Mouse (Mus musculus) small intestine, adult 2 months (tissue): ENCODE measurements around the gene Wipf1. TPM values are rescaled to one million over a fixed set of nuclear protein-coding genes. Genes with fewer than 3 reads are reported as not detected.

ENCODE experiments used
- H3K27ac ChIP-seq: fragments of 200-500 bp; 2 replicates; pipeline ENCODE4 v1.5.1; 2012; ENCODE audit warnings: low read depth, low read length, control low read depth, inconsistent platforms; ENCODE audit not compliant: insufficient read depth
- H3K27me3 ChIP-seq: fragments of 200-500 bp; 2 replicates; pipeline ENCODE4 v1.6.1; 2012; ENCODE audit warnings: mild to moderate bottlenecking, moderate library complexity, low read length, inconsistent platforms; ENCODE audit not compliant: control insufficient read depth, insufficient read depth
- H3K36me3 ChIP-seq: fragments of 200-500 bp; 2 replicates; pipeline ENCODE4 v1.6.1; 2012; ENCODE audit warnings: mild to moderate bottlenecking, low read length, control low read depth, inconsistent platforms; ENCODE audit not compliant: control insufficient read depth, insufficient read depth
- H3K4me1 ChIP-seq: fragments of 200-500 bp; 2 replicates; pipeline ENCODE4 v1.6.1; 2012; ENCODE audit warnings: low read length, inconsistent platforms, mixed read lengths; ENCODE audit not compliant: control insufficient read depth, insufficient read depth, insufficient read length
- H3K4me3 ChIP-seq: fragments of 200-500 bp; 2 replicates; pipeline ENCODE4 v1.5.1; 2012; ENCODE audit warnings: low read depth, mild to moderate bottlenecking, control low read depth, inconsistent platforms, low read length, moderate library complexity
- CTCF ChIP-seq: fragments of 200-500 bp; IDR thresholded peaks from 2 replicates; pipeline ENCODE4 v1.5.1; 2012; ENCODE audit warnings: low read depth, mild to moderate bottlenecking, control low read depth, inconsistent platforms, low read length, moderate library complexity, mixed read lengths; ENCODE audit not compliant: insufficient replicate concordance, insufficient read length; ENCODE audit errors: extremely low read depth
- POLR2A ChIP-seq: fragments of 200-500 bp; IDR thresholded peaks from 2 replicates; pipeline ENCODE4 v1.6.1; 2012; ENCODE audit warnings: low read depth, mild to moderate bottlenecking, control low read depth, inconsistent platforms, low read length, moderate library complexity
- whole genome bisulfite sequencing: fragments of 180-500 bp; shearing (Covaris S2); methylation state at CpG from one replicate; pipeline ENCODE4 v1.1.7; 2018; 5-methylcytosine and 5-hydroxymethylcytosine counted together
- polyA plus RNA-seq: library from polyadenylated mRNA; depleted of rRNA; stranded (reverse); fragments of >200 nt; gene quantifications from 2 replicates; pipeline ENCODE4 v1.2.3, GENCODE M21; 2012

Gene Wipf1
- polyA plus RNA-seq, 1 experiment: 18.9 TPM

- 50% methylated on average over 4 of the region's 4 CpGs for WGBS
- Histone ChIP-seq H3K27me3 (no peaks in the 10 kb centered on the region), H3K36me3 (no peaks in the 10 kb centered on the region), H3K27ac (peak overlapping the region; percentile 25), H3K4me3 (no peak overlapping the region), H3K4me1 (peaks cover 22% of the 10 kb centered on the region; the same call in 1 of the 2 replicates)
- TF ChIP-seq CTCF (no peak), POLR2A (no peak)
These were observed 33.2 kb downstream of the Wipf1 start for GRCm38 (mm10) chr2:73496329-73496685.

- Histone ChIP-seq H3K27ac (peak overlapping the region; percentile 25), H3K4me1 (peaks cover 19% of the 10 kb centered on the region; the same call in 1 of the 2 replicates), H3K36me3 (no peaks in the 10 kb centered on the region), H3K4me3 (no peak overlapping the region), H3K27me3 (no peaks in the 10 kb centered on the region)
- TF ChIP-seq CTCF (no peak), POLR2A (no peak)
- 15% methylated on average over 16 of the region's 16 CpGs for WGBS
These were observed 33.8 kb downstream of the Wipf1 start for GRCm38 (mm10) chr2:73495617-73496328.

DNA sequence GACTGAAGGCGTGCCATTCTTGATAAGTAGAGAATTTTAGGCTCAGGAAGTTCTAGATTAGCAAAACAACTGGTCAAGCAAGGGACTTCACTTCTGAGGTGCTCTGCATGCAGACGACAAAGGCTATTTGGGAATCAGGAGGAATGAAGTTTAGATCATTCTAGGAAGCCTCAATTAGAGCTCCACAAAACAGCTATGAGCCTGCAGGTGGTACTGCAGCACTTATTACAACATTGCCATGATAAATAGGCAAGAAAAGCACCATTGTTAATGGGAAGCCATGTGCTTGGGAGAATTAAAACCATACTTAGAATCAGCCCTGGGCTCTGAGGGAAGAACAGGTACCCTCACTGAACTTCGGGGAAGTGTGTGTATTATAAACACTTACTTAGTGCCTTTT lies 36.0 kb downstream of the Wipf1 start:
- TF ChIP-seq CTCF (no peak), POLR2A (no peak)
- 80% methylated on average over 3 of the region's 3 CpGs for WGBS
- Histone ChIP-seq H3K36me3 (no peaks in the 10 kb centered on the region), H3K4me3 (no peak overlapping the region), H3K4me1 (peaks cover 18% of the 10 kb centered on the region; the same call in 1 of the 2 replicates), H3K27ac (no peak overlapping the region), H3K27me3 (no peaks in the 10 kb centered on the region)

GRCm38 (mm10) chr2:73491442-73492241 lies 37.9 kb downstream of the Wipf1 start:
- TF ChIP-seq POLR2A (no peak), CTCF (peak; percentile 77; the same call in 1 of the 2 replicates)
- WGBS: 21% methylated on average over 9 of the region's 9 CpGs
- Histone ChIP-seq H3K27ac (no peak overlapping the region), H3K36me3 (peaks cover under 1% of the 10 kb centered on the region; the same call in 1 of the 2 replicates), H3K4me1 (peaks cover 17% of the 10 kb centered on the region; the same call in 1 of the 2 replicates), H3K4me3 (no peak overlapping the region), H3K27me3 (no peaks in the 10 kb centered on the region)

DNA sequence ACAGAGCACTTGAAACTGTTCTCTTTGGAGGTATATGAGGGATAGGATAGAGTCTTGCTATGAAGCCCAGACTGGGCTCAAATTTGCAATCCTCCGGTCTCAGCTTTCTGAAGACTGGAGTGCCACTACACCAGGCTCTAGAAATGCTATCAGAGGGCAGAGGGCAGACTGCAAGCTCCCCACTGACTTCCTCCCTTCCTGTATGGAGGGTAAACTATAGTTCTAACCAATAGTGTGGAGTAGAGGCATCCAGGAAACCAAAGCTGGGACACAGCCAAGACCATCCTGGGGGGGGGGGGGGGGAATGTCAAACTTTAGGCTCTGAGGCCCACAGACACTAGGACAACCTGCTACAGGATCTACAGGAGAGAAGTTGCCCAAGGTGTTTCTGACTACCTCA lies 39.1 kb downstream of the Wipf1 start:
- Histone ChIP-seq H3K4me1 (peaks cover 7% of the 10 kb centered on the region; the same call in 1 of the 2 replicates), H3K4me3 (no peak overlapping the region), H3K27me3 (no peaks in the 10 kb centered on the region), H3K36me3 (peaks cover 1% of the 10 kb centered on the region; the same call in 1 of the 2 replicates), H3K27ac (no peak overlapping the region)
- TF ChIP-seq POLR2A (no peak), CTCF (no peak)
- 83% methylated on average over 1 of the region's 1 CpGs for WGBS

DNA sequence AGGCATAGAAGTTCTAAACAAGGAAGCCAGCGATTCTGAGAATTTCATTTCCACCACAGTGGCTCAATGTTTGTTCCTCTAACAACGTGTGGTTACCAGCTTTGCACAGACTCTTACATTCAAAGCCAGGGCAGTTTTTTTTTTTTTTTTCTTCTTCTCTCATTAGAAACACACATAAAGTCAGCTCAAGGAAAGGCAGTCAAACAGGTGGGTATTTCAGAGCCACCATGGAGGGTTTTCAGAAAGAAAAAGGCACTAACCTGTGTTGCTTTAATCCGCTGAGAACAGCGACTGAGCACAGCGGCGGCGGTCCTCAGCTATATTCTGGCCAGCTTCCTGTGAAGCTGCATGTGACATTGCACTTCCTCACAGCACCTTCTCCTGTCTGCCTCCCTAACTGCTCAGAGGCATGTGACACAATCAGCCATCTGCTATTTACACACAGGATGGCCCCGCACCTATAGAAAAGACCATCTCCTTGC lies 43.4 kb downstream of the Wipf1 start:
- WGBS: 72% methylated on average over 8 of the region's 8 CpGs
- peak overlapping the region; percentile 7; the same call in 1 of the 2 replicates for H3K4me3 ChIP-seq
- peak overlapping the region; percentile 87 for H3K27ac ChIP-seq

More for the DNA sequence above, 43.4 kb downstream of the Wipf1 start:
- Histone ChIP-seq H3K27me3 (no peaks in the 10 kb centered on the region), H3K4me1 (peaks cover 5% of the 10 kb centered on the region; the same call in 1 of the 2 replicates), H3K36me3 (peaks cover 2% of the 10 kb centered on the region)
- TF ChIP-seq CTCF (no peak), POLR2A (peak; percentile 54; the same call in 1 of the 2 replicates)
